In the genomic region with DNA sequence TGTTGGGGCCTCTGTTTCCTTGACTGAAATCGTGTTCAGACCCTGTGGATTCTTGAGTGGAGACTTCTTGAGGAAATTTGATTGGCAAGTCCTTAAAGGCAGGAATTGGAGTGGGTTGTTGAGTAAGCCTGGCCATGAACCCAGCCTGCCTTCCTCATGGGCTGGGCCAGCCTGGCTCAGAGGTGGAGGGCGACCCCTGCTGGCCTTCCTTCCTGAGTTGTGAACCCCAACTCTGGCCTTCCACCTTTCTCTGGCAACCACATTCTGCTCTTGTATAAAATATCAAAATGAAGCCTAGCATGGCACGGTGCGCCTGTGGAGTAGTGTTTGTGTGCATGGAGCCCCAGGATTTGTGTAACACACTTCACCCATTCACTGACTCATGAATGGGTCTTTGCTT, we compare ENCODE assay signal across 9 mouse cellular contexts. TPM values are rescaled to one million over a fixed set of nuclear protein-coding genes. Genes with fewer than 3 reads are reported as not detected.
A peak's percentile ranks its signal among the peaks of the same experiment; 100 is the strongest.
DNase-seq lines count a peak whose midpoint lies in the region; ATAC-seq and TF ChIP-seq lines count a peak whose summit lies in the region.
"Had no signal": no experiment of that assay in that cellular context is flagged by ENCODE, and none has a peak within 500 bp of the region (broad histone marks: within the 10 kb centered on the region; RNA-seq: fewer than 3 reads in every experiment).

No protein-coding gene starts in this region.

- H3K4me2 ChIP-seq in liver, embryonic 12.5 days: no peak overlapping the region
- H3K4me2 ChIP-seq: limb, embryonic 15.5 days had no signal

- DNase-seq in adrenal gland, postnatal 14 days: peak; percentile 56
- DNase-seq in adrenal gland, adult 8-10 months: no peak
- no peak for DNase-seq in liver, adult 2 months (ENCODE audit: extremely low read depth, low read depth, low spot score)
- peak; percentile 11 for DNase-seq in cerebellum, adult 9-11 months
- DNase-seq in kidney, postnatal 36 days: peak; percentile 12 to 79
- DNase-seq in testis, postnatal 10 days (ENCODE audit: low spot score): peak; percentile 70
- DNase-seq in urinary bladder, adult 18-20 months (ENCODE audit: low spot score in 2 of 2): no peak

- no peak for ATAC-seq in liver, embryonic 12.5 days

- H3K9me3 ChIP-seq in liver, embryonic 12.5 days (replicated peaks): no peaks in the 10 kb centered on the region
- H3K9me3 ChIP-seq: limb, embryonic 15.5 days had no signal

- H3K27ac ChIP-seq in liver, adult 2 months (replicated peaks; ENCODE audit: insufficient read depth, low read depth, low read length): no peak overlapping the region
- no peak overlapping the region for H3K27ac ChIP-seq in liver, embryonic 12.5 days
- H3K27ac ChIP-seq: limb, embryonic 15.5 days had no signal

- H3K9ac ChIP-seq in liver, adult 2 months (ENCODE audit: low read depth, low read length): no peak overlapping the region
- no peak overlapping the region for H3K9ac ChIP-seq in liver, embryonic 12.5 days
- H3K9ac ChIP-seq: limb, embryonic 15.5 days had no signal

- no peaks in the 10 kb centered on the region for H3K4me1 ChIP-seq in liver, adult 2 months (ENCODE audit: control insufficient read depth, insufficient read depth, low read length)
- no peaks in the 10 kb centered on the region for H3K4me1 ChIP-seq in liver, embryonic 12.5 days

- WGBS in liver, adult 2 months: 40% methylated on average over 4 of the region's 4 CpGs
- WGBS in liver, embryonic 12.5 days (ENCODE audit: insufficient replicate concordance): 23% methylated on average over 4 of the region's 4 CpGs

- TF ChIP-seq CTCF in liver, adult 2 months (IDR thresholded peaks at IDR 0.05; ENCODE audit: low read depth, low read length): peak; percentile 62

- no peaks in the 10 kb centered on the region for H3K36me3 ChIP-seq in liver, adult 2 months (ENCODE audit: control insufficient read depth, insufficient read depth, low read length)
- H3K36me3 ChIP-seq in liver, embryonic 12.5 days: no peaks in the 10 kb centered on the region
- H3K36me3 ChIP-seq: limb, embryonic 15.5 days had no signal

- no peak overlapping the region for H3K4me3 ChIP-seq in liver, adult 2 months (ENCODE audit: insufficient read depth, low read depth, low read length)
- no peak overlapping the region for H3K4me3 ChIP-seq in liver, embryonic 12.5 days
- H3K4me3 ChIP-seq: limb, embryonic 15.5 days had no signal

- no peaks in the 10 kb centered on the region for H3K27me3 ChIP-seq in liver, adult 2 months (ENCODE audit: control insufficient read depth, insufficient read depth, low read length)
- peaks cover 29% of the 10 kb centered on the region for H3K27me3 ChIP-seq in liver, embryonic 12.5 days (replicated peaks)

- H3K79me2 ChIP-seq in liver, adult 2 months (ENCODE audit: control insufficient read depth, insufficient read depth, low read length): no peaks in the 10 kb centered on the region

- TF ChIP-seq POLR2A in liver, adult 2 months (IDR thresholded peaks at IDR 0.05; ENCODE audit: extremely low read depth, insufficient read depth, low read length): no peak

RNA-seq across cellular contexts. Expression of a gene that starts 8.5 kb away (rescaled TPM):
- total RNA-seq in adrenal gland, postnatal 14 days (2021): 4.3 and 5.8 TPM in 2 replicates
- 1 to 10 TPM in 3 of 4 experiments, under 1 TPM in 1; 0.84 to 2.5 (median 1.4) TPM for total RNA-seq in adrenal gland, adult 8-10 months (2022)
- 0.46 and 0.60 TPM in 2 replicates for total RNA-seq in liver, adult 2 months (2014; rRNA removed)
- 1.8 TPM in 2 replicates for polyA plus RNA-seq in liver, adult 2 months (2012; rRNA removed)
- polyA plus RNA-seq in liver, embryonic 12.5 days (2016; fragmentation: Nextera tagmentation; extraction: Ambion mirVana): 0.35 and 0.36 TPM in 2 replicates

Comparison
In these comparisons a context has a peak if more than half of its experiments do, and no peak if none do; other contexts are left out.
1. DNase-seq: peak in adrenal gland, postnatal 14 days (single experiment), cerebellum, adult 9-11 months (single experiment), kidney, postnatal 36 days (2 of 2) and testis, postnatal 10 days (single experiment); none in adrenal gland, adult 8-10 months (single experiment), liver, adult 2 months (single experiment) and urinary bladder, adult 18-20 months (0 of 2).